Mouse (Mus musculus) heart, postnatal 0 days (tissue): ENCODE measurements around the gene Ccdc169. TPM values are rescaled to one million over a fixed set of nuclear protein-coding genes. Genes with fewer than 3 reads are reported as not detected.
A peak's percentile ranks its signal among the peaks of the same experiment; 100 is the strongest.

Experiments
- ATAC-seq: fragments of 200-750 bp; cut with Nextera tagmentation; 2 replicates; pipeline ENCODE4 v1.8.0; 2017; ENCODE audit warnings: low read depth, moderate number of reproducible peaks, moderate library complexity; ENCODE audit not compliant: insufficient read depth
- DNase-seq: peaks from one replicate; pipeline ENCODE4 v3.0.0-alpha.2; 2016; ENCODE audit warnings: low spot score
- H3K27ac ChIP-seq: fragments of 300-500 bp; sonication (generic); 2 replicates; pipeline ENCODE4 v1.5.1; 2014; ENCODE audit warnings: low read depth, mild to moderate bottlenecking
- H3K27me3 ChIP-seq: fragments of 300-500 bp; sonication (generic); 2 replicates; pipeline ENCODE4 v1.6.1; 2014; ENCODE audit warnings: low read length, mixed read lengths; ENCODE audit not compliant: control insufficient read depth, insufficient read depth
- H3K36me3 ChIP-seq: fragments of 300-500 bp; sonication (generic); replicated peaks from 2 replicates; pipeline ENCODE4 v1.6.1; 2014; ENCODE audit warnings: low read length, mixed read lengths; ENCODE audit not compliant: control insufficient read depth, insufficient read depth
- H3K4me1 ChIP-seq: fragments of 300-500 bp; sonication (generic); 2 replicates; pipeline ENCODE4 v1.6.1; 2014; ENCODE audit warnings: antibody characterized with exemption; ENCODE audit not compliant: control insufficient read depth, insufficient read depth
- H3K4me2 ChIP-seq: fragments of 300-500 bp; sonication (generic); 2 replicates; pipeline ENCODE4 v1.6.1; 2014; ENCODE audit warnings: low read depth, mild to moderate bottlenecking, low read length, moderate library complexity
- H3K4me3 ChIP-seq: fragments of 300-500 bp; sonication (generic); 2 replicates; pipeline ENCODE4 v1.5.1; 2014; ENCODE audit warnings: low read depth, low read length
- H3K9ac ChIP-seq: fragments of 300-500 bp; sonication (generic); replicated peaks from 2 replicates; pipeline ENCODE4 v1.6.1; 2014; ENCODE audit warnings: low read depth, low read length, mixed read lengths
- H3K9me3 ChIP-seq: fragments of 300-500 bp; sonication (generic); replicated peaks from 2 replicates; pipeline ENCODE4 v1.6.1; 2016; ENCODE audit warnings: low read length; ENCODE audit not compliant: control insufficient read depth
- CTCF ChIP-seq: IDR thresholded peaks from 2 replicates; pipeline ENCODE4 v1.5.1; 2016; ENCODE audit warnings: antibody characterized with exemption, control low read depth, low read depth
- EP300 ChIP-seq: IDR thresholded peaks from 2 replicates; pipeline ENCODE4 v1.6.1; 2016; ENCODE audit warnings: antibody characterized with exemption, low read depth
- WGBS: fragments of 180-500 bp; shearing (Covaris S2); extraction: QIAGEN DNeasy Blood & Tissue Kit; methylation state at CpG from one replicate; pipeline ENCODE4 v1.1.7; 2014; 5-methylcytosine and 5-hydroxymethylcytosine counted together
- polyA plus RNA-seq: library from polyadenylated mRNA; unstranded; fragments of >200 nt; fragmentation: Nextera tagmentation; extraction: Ambion mirVana; gene quantifications from 2 replicates; pipeline ENCODE4 v1.2.1, GENCODE M21; 2015
- total RNA-seq: library from RNA; depleted of rRNA; stranded (reverse); fragments of >200 nt; gene quantifications from 2 replicates; pipeline ENCODE4 v1.2.3, GENCODE M21; 2014; ENCODE audit warnings: low replicate concordance

The Ccdc169 gene
- total and polyA plus RNA-seq, 2 experiments from 2014 or later = not detected

- Histone ChIP-seq H3K9ac (no peak overlapping the region), H3K36me3 (no peaks in the 10 kb centered on the region), H3K27me3 (no peaks in the 10 kb centered on the region), H3K4me1 (no peaks in the 10 kb centered on the region), H3K4me2 (no peak overlapping the region), H3K4me3 (no peak overlapping the region), H3K9me3 (no peaks in the 10 kb centered on the region), H3K27ac (no peak overlapping the region)
- DNase-seq = no peak
- no peak for ATAC-seq
- 49% methylated on average over 14 of the region's 14 CpGs for WGBS
- TF ChIP-seq EP300 (no peak), CTCF (no peak)
Observed at GRCm38 (mm10) chr3:55105372-55106023, 31.6 kb upstream of the Ccdc169 start.

GRCm38 (mm10) chr3:55106051-55106450, 31.1 kb upstream of the Ccdc169 start:
- WGBS = 75% methylated on average over 17 of the region's 17 CpGs
- no peak for DNase-seq

GRCm38 (mm10) chr3:55109097-55109496, 28.0 kb upstream of the Ccdc169 start:
- no peak overlapping the region for H3K4me2 ChIP-seq
- H3K9me3 ChIP-seq = no peaks in the 10 kb centered on the region
- 75% methylated on average over 4 of the region's 4 CpGs for WGBS
- H3K4me3 ChIP-seq = no peak overlapping the region
- TF ChIP-seq EP300 (no peak), CTCF (no peak)
- no peak overlapping the region for H3K27ac ChIP-seq
- peaks cover 8% of the 10 kb centered on the region; the same call in 1 of the 2 replicates for H3K4me1 ChIP-seq
- no peaks in the 10 kb centered on the region for H3K27me3 ChIP-seq
- ATAC-seq = no peak
- DNase-seq = no peak
- H3K9ac ChIP-seq = no peak overlapping the region
- no peaks in the 10 kb centered on the region for H3K36me3 ChIP-seq

More at GRCm38 (mm10) chr3:55106051-55106450, 31.1 kb upstream of the Ccdc169 start:
- Histone ChIP-seq H3K4me2 (no peak overlapping the region), H3K27ac (no peak overlapping the region), H3K4me1 (no peaks in the 10 kb centered on the region), H3K27me3 (no peaks in the 10 kb centered on the region), H3K36me3 (no peaks in the 10 kb centered on the region), H3K4me3 (no peak overlapping the region), H3K9ac (no peak overlapping the region), H3K9me3 (no peaks in the 10 kb centered on the region)
- TF ChIP-seq EP300 = no peak
- TF ChIP-seq CTCF = no peak
- ATAC-seq = no peak

GRCm38 (mm10) chr3:55111935-55112709, 25.0 kb upstream of the Ccdc169 start, which contains the start of gene Spg20:
TSS of gene Spg20 (plus strand) at chr3:55112108.
- under 1% methylated on average over 51 of the region's 58 CpGs for WGBS
- H3K36me3 ChIP-seq = peaks cover 4% of the 10 kb centered on the region
- peak within 1 kb of the TSS; percentile 79 for H3K4me3 ChIP-seq
- TF ChIP-seq CTCF (peak; percentile 95), EP300 (no peak)
- H3K4me2 ChIP-seq = peak within 1 kb of the TSS; percentile 62
- H3K9me3 ChIP-seq = no peaks in the 10 kb centered on the region
- H3K4me1 ChIP-seq = peaks cover 17% of the 10 kb centered on the region
- H3K27me3 ChIP-seq = no peaks in the 10 kb centered on the region
- DNase-seq (peak; percentile 87), ATAC-seq (peak; percentile 95)
- peak within 1 kb of the TSS; percentile 89 for H3K27ac ChIP-seq
- H3K9ac ChIP-seq = peak within 1 kb of the TSS; percentile 90

- H3K9me3 ChIP-seq = no peaks in the 10 kb centered on the region
- DNase-seq (peak; percentile 41), ATAC-seq (peak; percentile 15; the same call in 1 of the 2 replicates)
- H3K9ac ChIP-seq = peak overlapping the region; percentile 90
- no peak for TF ChIP-seq EP300
- no peak for TF ChIP-seq CTCF
- peaks cover 11% of the 10 kb centered on the region for H3K36me3 ChIP-seq
- peaks cover 17% of the 10 kb centered on the region for H3K4me1 ChIP-seq
- peak overlapping the region; percentile 89 for H3K27ac ChIP-seq
- peak overlapping the region; percentile 79 for H3K4me3 ChIP-seq
- H3K27me3 ChIP-seq = no peaks in the 10 kb centered on the region
- WGBS = 31% methylated on average over 16 of the region's 16 CpGs
- peak overlapping the region; percentile 62 for H3K4me2 ChIP-seq
Observed at GRCm38 (mm10) chr3:55112710-55113415, 24.3 kb upstream of the Ccdc169 start.
